Mouse (Mus musculus) Patski (cell line): Measurements from ENCODE around the gene Gm21987. TPM values are rescaled to one million over a fixed set of nuclear protein-coding genes. Genes with fewer than 3 reads are reported as not detected.
A peak's percentile ranks its signal among the peaks of the same experiment; 100 is the strongest.
"Not testable (repeated sequence)": the region's sequence is repeated elsewhere in the genome, so short reads cannot be mapped to it uniquely, and the experiment has no call there.

Experiments used
- ATAC-seq: fragments of 100-300 bp; one replicate; pipeline ENCODE4 v1.8.0; 2021
- CTCF ChIA-PET: fragments of 350-600 bp; sonication (Branson Sonifier 250); formaldehyde crosslinking; loops from one replicate; lab custom pipeline; 2022; ENCODE audit warnings: inconsistent platforms; lab: Charles Lee
- POLR2A ChIA-PET: fragments of 350-600 bp; sonication (Branson Sonifier 250); formaldehyde crosslinking; loops from one replicate; lab custom pipeline; 2022; ENCODE audit warnings: antibody characterized with exemption, inconsistent platforms; lab: Charles Lee
- DNase-seq: peaks from one replicate; pipeline ENCODE4 v3.0.0-alpha.2; 2011; ENCODE audit warnings: low read depth, low spot score
- H3K27me3 ChIP-seq: fragments of 371-371 bp; one replicate; pipeline ENCODE4 v1.5.1; 2021
- CTCF ChIP-seq: fragments of 100-300 bp; IDR thresholded peaks from one replicate; pipeline ENCODE4 v1.5.1; 2021
- in situ Hi-C: fragments of 300-500 bp; cut with MboI; formaldehyde crosslinking; loops from 3 replicates; pipeline ENCODE4 v1.11.1; 2018; ENCODE audit warnings: low pct_unique_long_range_greater_than_20kb, mixed read lengths
- polyA plus RNA-seq: library from polyadenylated mRNA; unstranded; gene quantifications from one replicate; pipeline ENCODE4 v1.2.3, GENCODE M21; 2021

Gm21987 gene
- polyA plus RNA-seq, 1 experiment from 2014 or later = not detected

GRCm38 (mm10) chr16:38321452-38321935 is 25.3 kb upstream of the Gm21987 start:
- CTCF ChIA-PET = interaction anchor here (0.8 to 1.9 kb wide), 10 partner anchors 9 to 75 kb away, joined by 3 to 5 read pairs (median 3); no protein-coding TSS in a partner anchor
- in situ Hi-C loops = no loop called here
- DNase-seq = no peak
- POLR2A ChIA-PET = no interaction called here
- peak; percentile 53 for TF ChIP-seq CTCF
- no peaks in the 10 kb centered on the region for H3K27me3 ChIP-seq
- ATAC-seq = no peak

GRCm38 (mm10) chr16:38324311-38324710 is 22.5 kb upstream of the Gm21987 start:
- H3K27me3 ChIP-seq = no peaks in the 10 kb centered on the region
- ChIA-PET POLR2A (no interaction called here), CTCF (no interaction called here)
- in situ Hi-C loops = no loop called here
- no peak for DNase-seq
- ATAC-seq = no peak
- no peak for TF ChIP-seq CTCF

- no peak for DNase-seq
- POLR2A ChIA-PET = no interaction called here
These were observed 20.0 kb upstream of the Gm21987 start for GRCm38 (mm10) chr16:38326778-38327397.

GRCm38 (mm10) chr16:38329340-38329739 is 17.5 kb upstream of the Gm21987 start:
- in situ Hi-C loops = no loop called here
- peak; percentile 42 for TF ChIP-seq CTCF
- POLR2A ChIA-PET = interaction anchor here (0.6 kb wide), 1 partner anchor 194 kb away, joined by 3 read pairs; no protein-coding TSS in a partner anchor
- CTCF ChIA-PET = interaction anchor here (0.7 kb wide), 1 partner anchor 185 kb away, joined by 3 read pairs; no protein-coding TSS in a partner anchor
- ATAC-seq (no peak), DNase-seq (no peak)
- no peaks in the 10 kb centered on the region for H3K27me3 ChIP-seq

More at GRCm38 (mm10) chr16:38326778-38327397, 20.0 kb upstream of the Gm21987 start:
- CTCF ChIA-PET = no interaction called here
- no peaks in the 10 kb centered on the region for H3K27me3 ChIP-seq
- no peak for ATAC-seq
- TF ChIP-seq CTCF = no peak
- in situ Hi-C loops = no loop called here

GRCm38 (mm10) chr16:38334431-38334830 is 12.4 kb upstream of the Gm21987 start:
- in situ Hi-C loops = no loop called here
- CTCF ChIA-PET = no interaction called here
- POLR2A ChIA-PET = no interaction called here
- TF ChIP-seq CTCF = no peak
- DNase-seq (no peak), ATAC-seq (no peak)
- H3K27me3 ChIP-seq = no peaks in the 10 kb centered on the region

- peak; percentile 31 for TF ChIP-seq CTCF
- DNase-seq, H3K27me3 ChIP-seq, in situ Hi-C loops, ATAC-seq: not testable (repeated sequence)
- CTCF ChIA-PET = interaction anchor here (0.6 kb wide), 1 partner anchor 120 kb away, joined by 3 read pairs; no protein-coding TSS in a partner anchor
- POLR2A ChIA-PET = interaction anchor here (0.7 kb wide), 1 partner anchor 374 kb away, joined by 3 read pairs; no protein-coding TSS in a partner anchor
These were observed 8.8 kb upstream of the Gm21987 start for GRCm38 (mm10) chr16:38338077-38338476.

- DNase-seq (no peak), ATAC-seq (no peak)
- no peak for TF ChIP-seq CTCF
- in situ Hi-C loops = no loop called here
- H3K27me3 ChIP-seq = no peaks in the 10 kb centered on the region
- POLR2A ChIA-PET = interaction anchor here (0.7 to 0.9 kb wide), 2 partner anchors 23 to 179 kb away, joined by 8 to 11 read pairs; no protein-coding TSS in a partner anchor
- CTCF ChIA-PET = no interaction called here
These were observed 5.2 kb upstream of the Gm21987 start, which contains the start of gene Maats1 for GRCm38 (mm10) chr16:38341396-38342324. Maats1 (minus strand) TSS chr16:38342143.

GRCm38 (mm10) chr16:38344941-38345725 is 1.7 kb upstream of the Gm21987 start:
- in situ Hi-C loops = loop anchor here (5.0 kb wide), 2 partner anchors 107 to 162 kb away; partner anchors contain the start of gene Adprh
- TF ChIP-seq CTCF = peak; percentile 54
- DNase-seq = peak; percentile 24

GRCm38 (mm10) chr16:38347588-38347987 is 748 bp downstream of the Gm21987 start:
- in situ Hi-C loops = loop anchor here (5.0 kb wide), 2 partner anchors 105 to 160 kb away; partner anchors contain the start of gene Adprh
- no peaks in the 10 kb centered on the region for H3K27me3 ChIP-seq
- ChIA-PET CTCF (no interaction called here), POLR2A (no interaction called here)
- ATAC-seq = no peak
- no peak for DNase-seq
- TF ChIP-seq CTCF = no peak

More at GRCm38 (mm10) chr16:38344941-38345725, 1.7 kb upstream of the Gm21987 start:
- CTCF ChIA-PET = interaction anchor here (1.2 to 3.9 kb wide), 6 partner anchors 23 to 177 kb away, joined by 3 to 18 read pairs (median 4); partner anchors contain the start of gene Adprh
- no peak for ATAC-seq
- POLR2A ChIA-PET = no interaction called here
- no peaks in the 10 kb centered on the region for H3K27me3 ChIP-seq
